ENCODE assay signal across 23 mouse cellular contexts in the genomic region with DNA sequence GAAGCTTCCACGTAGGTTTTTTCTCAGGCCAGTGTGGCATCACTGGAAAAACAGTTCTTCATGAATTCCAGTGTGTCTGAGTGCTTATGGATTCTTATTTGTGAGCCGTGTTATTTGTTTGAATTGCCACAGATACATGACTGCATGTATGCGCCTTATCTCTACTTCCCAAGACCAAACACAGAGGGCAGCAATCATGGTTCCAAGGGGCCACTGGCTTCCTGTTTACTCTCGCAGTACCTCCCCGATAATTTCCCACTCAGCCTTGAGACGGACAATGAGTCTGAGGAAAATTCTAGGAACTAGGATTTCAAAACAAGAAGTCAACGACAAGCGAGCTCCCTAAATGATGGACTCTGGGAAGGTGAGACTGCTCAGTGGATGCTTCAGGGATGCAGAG.
"Had no signal": no experiment of that assay in that cellular context is flagged by ENCODE, and none has a peak within 500 bp of the region (broad histone marks: within the 10 kb centered on the region; RNA-seq: fewer than 3 reads in every experiment).

No protein-coding gene starts in this region.

- H3K36me3 ChIP-seq: limb, embryonic 12.5 days; limb, embryonic 15.5 days; liver, embryonic 12.5 days; liver, embryonic 15.5 days; lung, embryonic 15.5 days; midbrain, embryonic 10.5 days; midbrain, embryonic 13.5 days; neural tube, embryonic 13.5 days; stomach, embryonic 15.5 days had no signal

- DNase-seq: kidney, adult 18-20 months; layer of hippocampus, postnatal 36 days; left cerebral cortex, postnatal 4 days; retina, postnatal 1 day; right cerebral cortex, postnatal 25 days; spleen, adult 18-20 months; thymus, postnatal 36 days had no signal

- H3K4me1 ChIP-seq: liver, embryonic 12.5 days; liver, embryonic 15.5 days; megakaryocyte, embryonic 14.5 days; midbrain, embryonic 10.5 days; midbrain, embryonic 13.5 days had no signal

- ATAC-seq: inflammation-experienced regulatory T-cells, adult 6 months; intestine, embryonic 16.5 days; liver, embryonic 12.5 days; midbrain, embryonic 13.5 days; midbrain, embryonic 16.5 days had no signal

- H3K4me2 ChIP-seq: limb, embryonic 12.5 days; limb, embryonic 15.5 days; liver, embryonic 12.5 days; liver, embryonic 15.5 days; lung, embryonic 15.5 days; midbrain, embryonic 13.5 days; neural tube, embryonic 13.5 days; stomach, embryonic 15.5 days had no signal

- H3K27ac ChIP-seq: hindbrain, postnatal 0 days; left cerebral cortex, adult 2 months; limb, embryonic 12.5 days; limb, embryonic 15.5 days; liver, embryonic 12.5 days; liver, embryonic 15.5 days; lung, embryonic 15.5 days; midbrain, embryonic 10.5 days; midbrain, embryonic 13.5 days; neural tube, embryonic 13.5 days; stomach, embryonic 15.5 days had no signal

- H3K9ac ChIP-seq: limb, embryonic 12.5 days; limb, embryonic 15.5 days; liver, embryonic 12.5 days; liver, embryonic 15.5 days; lung, embryonic 15.5 days; midbrain, embryonic 13.5 days; neural tube, embryonic 13.5 days; stomach, embryonic 15.5 days had no signal

- H3K9me3 ChIP-seq: limb, embryonic 12.5 days; limb, embryonic 15.5 days; liver, embryonic 12.5 days; liver, embryonic 15.5 days; lung, embryonic 15.5 days; midbrain, embryonic 10.5 days; midbrain, embryonic 13.5 days; neural tube, embryonic 13.5 days; stomach, embryonic 15.5 days had no signal

- H3K4me3 ChIP-seq: left cerebral cortex, adult 2 months; limb, embryonic 12.5 days; limb, embryonic 15.5 days; liver, embryonic 12.5 days; liver, embryonic 15.5 days; lung, embryonic 15.5 days; megakaryocyte, embryonic 14.5 days; midbrain, embryonic 10.5 days; midbrain, embryonic 13.5 days; myocyte; neural tube, embryonic 13.5 days; stomach, embryonic 15.5 days had no signal

- H3K27me3 ChIP-seq: limb, embryonic 12.5 days; limb, embryonic 15.5 days; liver, embryonic 12.5 days; liver, embryonic 15.5 days; lung, embryonic 15.5 days; megakaryocyte, embryonic 14.5 days; midbrain, embryonic 13.5 days; neural tube, embryonic 13.5 days; stomach, embryonic 15.5 days had no signal
